Mouse (Mus musculus) megakaryocyte progenitor cell, adult 5-6 weeks (primary cell): ENCODE results near the gene Cblc. TPM values are rescaled to one million over a fixed set of nuclear protein-coding genes. Genes with fewer than 3 reads are reported as not detected.

Source experiments
- ATAC-seq: replicated peaks from 2 replicates; pipeline ENCODE4 v1.8.0; 2016; ENCODE audit warnings: mild to moderate bottlenecking, moderate TSS enrichment, inconsistent platforms; ENCODE audit not compliant: poor library complexity
- total RNA-seq, 2 experiments: library from RNA; stranded (forward) in 1 of 2; stranded (reverse) in 1 of 2; fragments of 157-497, 149-512 nt in 1 of 2; fragments of 200-1000 nt in 1 of 2; gene quantifications; 2 replicates each; pipeline versions ENCODE4 v1.2.3 to v1.2.4; 2015 to 2017

Cblc gene
- total RNA-seq, 2 experiments from 2014 or later: not detected

GRCm38 (mm10) chr7:19734178-19734666 is 62.4 kb downstream of the Cblc start:
- ATAC-seq: no peak

Other genes starting within 250 kb of the Cblc start
- gene Ppp1r37, start 233.7 kb downstream of the Cblc start, total RNA-seq (2015): 11.0 and 11.7 TPM in 2 replicates
- 13.4 and 18.1 TPM in 2 replicates for gene Ppp1r37, start 233.7 kb downstream of the Cblc start, total RNA-seq (2017)
- gene Zfp296, start 219.5 kb downstream of the Cblc start, total RNA-seq (2015): 5.9 and 6.8 TPM in 2 replicates
- 2.8 and 4.4 TPM in 2 replicates for gene Zfp296, start 219.5 kb downstream of the Cblc start, total RNA-seq (2017)
- gene Gemin7, start 219.2 kb downstream of the Cblc start, total RNA-seq (2015): 65.5 and 73.4 TPM in 2 replicates
- 33.5 and 36.9 TPM in 2 replicates for gene Gemin7, start 219.2 kb downstream of the Cblc start, total RNA-seq (2017)
- 9.6 and 11.7 TPM in 2 replicates for gene Clasrp, start 192.3 kb downstream of the Cblc start, total RNA-seq (2015)
- 30.2 and 32.6 TPM in 2 replicates for gene Clasrp, start 192.3 kb downstream of the Cblc start, total RNA-seq (2017)
- gene Relb, start 167.4 kb downstream of the Cblc start, total RNA-seq (2015): 0.22 TPM in 1 of 2 replicates, not detected in the other
- gene Relb, start 167.4 kb downstream of the Cblc start, total RNA-seq (2017): 0.74 and 2.5 TPM in 2 replicates
- gene Clptm1, start 131.8 kb downstream of the Cblc start, total RNA-seq (2015): 47.3 and 57.1 TPM in 2 replicates
- 25.7 and 30.0 TPM in 2 replicates for gene Clptm1, start 131.8 kb downstream of the Cblc start, total RNA-seq (2017)
- gene Apoc2, start 118.9 kb downstream of the Cblc start, total RNA-seq (2015): 1.7 and 2.7 TPM in 2 replicates
- gene Apoc2, start 118.9 kb downstream of the Cblc start, total RNA-seq (2017): 2.2 and 5.2 TPM in 2 replicates
- gene Gm44805, start 115.4 kb downstream of the Cblc start, total RNA-seq (2015): not detected in 2 replicates
- not detected in 2 replicates for gene Gm44805, start 115.4 kb downstream of the Cblc start, total RNA-seq (2017)
- not detected in 2 replicates for gene Apoc4, start 115.3 kb downstream of the Cblc start, total RNA-seq (2015)
- gene Apoc4, start 115.3 kb downstream of the Cblc start, total RNA-seq (2017): not detected in 2 replicates
- 0.79 and 2.0 TPM in 2 replicates for gene Apoc1, start 104.1 kb downstream of the Cblc start, total RNA-seq (2015)
- gene Apoc1, start 104.1 kb downstream of the Cblc start, total RNA-seq (2017): 1.1 and 6.4 TPM in 2 replicates
- 18.7 and 27.5 TPM in 2 replicates for gene Apoe, start 97.6 kb downstream of the Cblc start, total RNA-seq (2015)
- gene Apoe, start 97.6 kb downstream of the Cblc start, total RNA-seq (2017): 110 and 130 TPM in 2 replicates
- 61.5 and 62.2 TPM in 2 replicates for gene Tomm40, start 81.4 kb downstream of the Cblc start, total RNA-seq (2015)
- 42.5 and 50.8 TPM in 2 replicates for gene Tomm40, start 81.4 kb downstream of the Cblc start, total RNA-seq (2017)
- 0.95 and 2.2 TPM in 2 replicates for gene Nectin2, start 46.3 kb downstream of the Cblc start, total RNA-seq (2015)
- 0.78 and 1.0 TPM in 2 replicates for gene Nectin2, start 46.3 kb downstream of the Cblc start, total RNA-seq (2017)
- not detected in 2 replicates for gene Bcam, start 25.8 kb downstream of the Cblc start, total RNA-seq (2015)
- gene Bcam, start 25.8 kb downstream of the Cblc start, total RNA-seq (2017): not detected in 2 replicates
- gene Bcl3, start 26.0 kb upstream of the Cblc start, total RNA-seq (2015): 6.3 and 11.5 TPM in 2 replicates
- 1.6 and 4.6 TPM in 2 replicates for gene Bcl3, start 26.0 kb upstream of the Cblc start, total RNA-seq (2017)
- not detected in 2 replicates for gene Gm19345, start 55.2 kb upstream of the Cblc start, total RNA-seq (2015)
- not detected in 2 replicates for gene Gm19345, start 55.2 kb upstream of the Cblc start, total RNA-seq (2017)
- not detected in 2 replicates for gene Ceacam16, start 64.5 kb upstream of the Cblc start, total RNA-seq (2015)
- gene Ceacam16, start 64.5 kb upstream of the Cblc start, total RNA-seq (2017): not detected in 2 replicates
- gene Ceacam19, start 91.2 kb upstream of the Cblc start, total RNA-seq (2015): not detected in 2 replicates
- 0.03 TPM in 1 of 2 replicates, not detected in the other for gene Ceacam19, start 91.2 kb upstream of the Cblc start, total RNA-seq (2017)
- 10.2 and 13.0 TPM in 2 replicates for gene Pvr, start 124.4 kb upstream of the Cblc start, total RNA-seq (2015)
- gene Pvr, start 124.4 kb upstream of the Cblc start, total RNA-seq (2017): 7.5 and 9.7 TPM in 2 replicates
- gene Igsf23, start 153.9 kb upstream of the Cblc start, total RNA-seq (2015): not detected in 2 replicates
- not detected in 2 replicates for gene Igsf23, start 153.9 kb upstream of the Cblc start, total RNA-seq (2017)
- not detected in 2 replicates for gene Ceacam20, start 168.6 kb upstream of the Cblc start, total RNA-seq (2015)
- not detected in 2 replicates for gene Ceacam20, start 168.6 kb upstream of the Cblc start, total RNA-seq (2017)
- gene Nlrp9b, start 194.7 kb upstream of the Cblc start, total RNA-seq (2015): not detected in 2 replicates
- not detected in 2 replicates for gene Nlrp9b, start 194.7 kb upstream of the Cblc start, total RNA-seq (2017)